Mouse (Mus musculus) embryonic facial prominence, embryonic 14.5 days (tissue): ENCODE results near the gene Hspa2. TPM values are rescaled to one million over a fixed set of nuclear protein-coding genes. Genes with fewer than 3 reads are reported as not detected.

Experiments
- ATAC-seq: fragments of 200-750 bp; cut with Nextera tagmentation; 2 replicates; pipeline ENCODE4 v1.8.0; 2017; ENCODE audit warnings: low read depth, moderate number of reproducible peaks, moderate TSS enrichment
- DNase-seq: peaks from one replicate; pipeline ENCODE4 v3.0.0-alpha.2; 2015; ENCODE audit warnings: low spot score
- H3K27ac ChIP-seq: fragments of 300-500 bp; sonication (generic); replicated peaks from 2 replicates; pipeline ENCODE4 v1.5.1; 2014; ENCODE audit warnings: low read depth, mild to moderate bottlenecking, low read length, moderate library complexity
- H3K27me3 ChIP-seq: fragments of 300-500 bp; sonication (generic); replicated peaks from 2 replicates; pipeline ENCODE4 v1.6.1; 2014; ENCODE audit warnings: low read length; ENCODE audit not compliant: control insufficient read depth, insufficient read depth
- H3K36me3 ChIP-seq: fragments of 300-500 bp; sonication (generic); 2 replicates; pipeline ENCODE4 v1.6.1; 2014; ENCODE audit warnings: low read length, mixed read lengths; ENCODE audit not compliant: control insufficient read depth, insufficient read depth
- H3K4me1 ChIP-seq: fragments of 300-500 bp; sonication (generic); 2 replicates; pipeline ENCODE4 v1.6.1; 2014; ENCODE audit warnings: antibody characterized with exemption, low read length; ENCODE audit not compliant: control insufficient read depth, insufficient read depth
- H3K4me2 ChIP-seq: fragments of 300-500 bp; sonication (generic); 2 replicates; pipeline ENCODE4 v1.6.1; 2014; ENCODE audit warnings: low read depth, mild to moderate bottlenecking, low read length, moderate library complexity, mixed read lengths
- H3K4me3 ChIP-seq: fragments of 300-500 bp; sonication (generic); 2 replicates; pipeline ENCODE4 v1.5.1; 2014; ENCODE audit warnings: low read depth, mild to moderate bottlenecking, low read length
- H3K9ac ChIP-seq: fragments of 300-500 bp; sonication (generic); 2 replicates; pipeline ENCODE4 v1.6.1; 2014; ENCODE audit warnings: low read depth, mild to moderate bottlenecking, low read length, moderate library complexity, mixed read lengths
- H3K9me3 ChIP-seq: fragments of 300-500 bp; sonication (generic); 2 replicates; pipeline ENCODE4 v1.6.1; 2016; ENCODE audit warnings: low read length; ENCODE audit not compliant: control insufficient read depth
- WGBS: fragments of 180-500 bp; shearing (Covaris S2); extraction: QIAGEN DNeasy Blood & Tissue Kit; methylation state at CpG from one replicate; pipeline ENCODE4 v1.1.7; 2014; 5-methylcytosine and 5-hydroxymethylcytosine counted together
- polyA plus RNA-seq: library from polyadenylated mRNA; unstranded; fragments of >200 nt; fragmentation: Nextera tagmentation; extraction: Ambion mirVana; gene quantifications from 2 replicates; pipeline ENCODE4 v1.2.1, GENCODE M21; 2014

The Hspa2 gene
- polyA plus RNA-seq, 1 experiment from 2014 or later: 10.9 TPM

- Histone ChIP-seq H3K9me3 (no peaks in the 10 kb centered on the region), H3K9ac (peak overlapping the region; percentile 99), H3K4me1 (peaks cover 34% of the 10 kb centered on the region), H3K27me3 (no peaks in the 10 kb centered on the region), H3K36me3 (no peaks in the 10 kb centered on the region), H3K4me2 (peak overlapping the region; percentile 82), H3K4me3 (peak overlapping the region; percentile 99), H3K27ac (peak overlapping the region; percentile 100)
- DNase-seq: peak; percentile 70
- peak; percentile 20 for ATAC-seq
- under 1% methylated on average over 13 of the region's 26 CpGs for WGBS
Observed at GRCm38 (mm10) chr12:76368790-76369205, 35.2 kb upstream of the Hspa2 start.

DNA sequence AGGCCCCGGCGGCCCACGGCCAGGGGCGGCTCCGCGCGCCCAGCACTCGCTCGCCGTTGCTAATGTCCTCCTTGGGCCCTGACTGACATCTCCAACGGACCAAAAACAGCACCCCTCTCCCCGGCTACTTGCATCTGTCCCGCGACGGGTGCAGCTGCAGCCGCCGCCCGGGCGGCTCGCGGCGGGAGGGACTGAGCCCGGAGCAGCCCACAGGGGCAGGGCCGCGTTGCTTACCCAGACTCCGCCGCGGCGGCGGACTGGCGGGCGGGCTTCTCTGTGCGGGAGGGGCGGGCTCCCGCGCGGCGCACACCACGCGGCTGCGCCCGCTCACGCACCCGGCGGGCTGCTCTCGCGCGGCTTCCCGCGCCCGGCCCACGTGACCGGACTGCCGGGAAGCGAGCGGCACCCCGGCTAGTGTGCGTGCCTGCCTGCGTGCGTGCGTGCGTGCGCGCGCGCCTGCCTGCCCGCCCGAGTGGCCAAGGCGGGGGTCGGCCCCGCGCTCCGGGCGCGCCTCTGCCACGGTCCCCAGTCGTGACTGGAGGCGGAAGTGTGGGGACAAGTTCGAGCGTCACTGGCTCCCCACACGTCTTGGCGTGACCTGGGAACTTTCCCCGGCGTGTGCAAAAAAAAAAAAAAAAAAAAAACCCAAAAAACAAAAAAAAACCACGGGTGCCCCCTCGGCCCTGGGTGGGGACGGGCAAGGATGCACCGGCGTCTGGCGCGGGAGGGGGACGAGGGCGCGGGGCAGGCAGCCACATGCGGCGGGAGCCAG, 34.6 kb upstream of the Hspa2 start, which contains the start of gene Zbtb25:
TSS of gene Zbtb25 (minus strand) at position 397 of the 772 bp plus-strand sequence.
- peak within 1 kb of the TSS; percentile 100 for H3K27ac ChIP-seq
- no peaks in the 10 kb centered on the region for H3K27me3 ChIP-seq
- H3K9ac ChIP-seq: peak within 1 kb of the TSS; percentile 99
- peaks cover 39% of the 10 kb centered on the region for H3K4me1 ChIP-seq
- WGBS: 0% methylated on average over 31 of the region's 96 CpGs
- H3K36me3 ChIP-seq: no peaks in the 10 kb centered on the region
- peak; percentile 94 for DNase-seq
- H3K9me3 ChIP-seq: no peaks in the 10 kb centered on the region
- H3K4me3 ChIP-seq: peak within 1 kb of the TSS; percentile 99
- peak; percentile 80 for ATAC-seq
- H3K4me2 ChIP-seq: peak within 1 kb of the TSS; percentile 82

DNA sequence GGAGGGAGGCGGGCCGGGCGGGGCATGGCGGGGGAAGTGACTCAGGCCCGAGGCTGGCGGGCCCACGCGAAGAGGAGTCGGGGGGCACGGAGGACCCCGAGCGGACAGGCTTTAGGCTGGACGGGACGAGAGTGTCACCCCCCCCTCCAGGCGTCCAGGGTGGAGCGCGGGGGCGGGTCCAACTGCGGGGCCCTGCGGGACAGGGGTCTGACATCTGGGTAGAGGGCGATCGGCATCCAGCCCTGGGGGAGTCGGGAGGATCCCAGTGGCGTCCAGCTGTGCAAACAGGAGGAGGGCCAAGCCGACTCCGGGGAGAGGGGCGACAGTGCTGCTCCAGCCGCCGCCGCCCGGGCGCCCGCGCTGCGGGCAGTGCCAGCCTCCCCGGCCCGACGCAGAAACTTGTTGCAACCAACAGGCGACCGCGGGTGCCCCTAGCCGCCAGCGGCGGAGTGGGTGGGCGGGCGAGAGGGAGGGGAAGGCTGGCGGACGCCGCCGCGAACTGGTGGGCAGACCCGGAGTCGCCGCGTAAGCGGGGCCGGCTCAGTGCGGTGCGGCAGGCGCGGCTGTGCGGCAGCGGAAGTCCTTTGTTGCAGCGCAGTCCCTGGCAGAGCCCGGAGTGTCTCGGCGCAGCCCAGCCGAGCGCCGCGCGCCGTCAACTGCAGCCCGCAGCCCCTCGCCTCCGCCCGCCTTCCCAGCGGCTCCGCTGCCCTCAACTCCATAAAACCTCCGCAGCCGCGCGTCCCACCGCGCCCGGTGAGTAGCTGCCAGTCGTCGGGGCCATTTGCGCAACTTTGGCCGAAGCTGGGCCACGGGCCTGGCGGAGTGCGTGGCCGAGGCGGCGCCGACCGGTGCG, 33.8 kb upstream of the Hspa2 start, which contains the start of gene Zbtb1:
TSS of gene Zbtb1 (plus strand) at position 289 of the 853 bp plus-strand sequence.
- no peaks in the 10 kb centered on the region for H3K27me3 ChIP-seq
- 0% methylated on average over 22 of the region's 99 CpGs for whole genome bisulfite sequencing
- H3K9ac ChIP-seq: peak within 1 kb of the TSS; percentile 99
- H3K27ac ChIP-seq: peak within 1 kb of the TSS; percentile 100
- H3K4me3 ChIP-seq: peak within 1 kb of the TSS; percentile 99
- H3K4me1 ChIP-seq: peaks cover 39% of the 10 kb centered on the region
- no peaks in the 10 kb centered on the region for H3K36me3 ChIP-seq
- H3K9me3 ChIP-seq: no peaks in the 10 kb centered on the region
- ATAC-seq: peak; percentile 67
- H3K4me2 ChIP-seq: peak within 1 kb of the TSS; percentile 82
- DNase-seq: peak; percentile 86

DNA sequence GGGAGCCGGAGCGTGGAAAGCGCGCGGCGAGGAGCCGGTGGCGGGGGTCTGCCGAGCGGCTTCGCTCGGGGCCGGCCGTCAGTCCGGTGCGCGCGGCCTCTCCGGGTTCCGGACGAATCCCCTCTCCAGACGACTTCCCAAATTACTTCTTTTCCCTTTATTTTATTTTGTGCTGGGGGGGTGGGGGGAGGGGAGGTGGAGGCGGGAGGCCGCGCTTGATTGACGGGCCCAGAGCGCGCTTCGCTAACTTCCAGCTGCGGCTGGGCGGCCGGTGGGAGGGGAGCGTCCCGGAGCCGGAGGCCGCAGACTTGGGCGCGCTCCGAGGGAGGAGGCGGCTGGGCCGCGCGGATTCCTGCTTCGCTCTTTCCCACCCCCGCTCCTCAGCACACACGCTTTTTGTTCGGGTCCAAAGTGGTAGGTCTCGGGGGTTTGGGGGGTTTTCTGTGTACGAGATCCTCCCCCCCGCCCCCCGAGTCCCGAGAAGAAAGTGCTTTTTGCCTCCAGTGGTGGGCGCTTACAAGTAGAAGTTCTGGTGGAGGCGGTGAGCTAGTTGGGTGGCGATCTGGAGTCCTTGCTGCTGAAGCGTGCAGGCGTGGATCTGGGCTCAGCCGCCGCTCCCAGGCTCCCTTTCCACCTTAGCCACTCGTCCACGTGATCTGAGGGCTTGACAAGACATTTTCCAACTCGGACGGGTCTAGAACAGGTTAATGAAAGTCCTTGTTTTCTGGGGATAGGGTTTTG, 33.0 kb upstream of the Hspa2 start:
- Histone ChIP-seq H3K9ac (peak overlapping the region; percentile 99), H3K27ac (peak overlapping the region; percentile 100)
- under 1% methylated on average over 48 of the region's 63 CpGs for WGBS

GRCm38 (mm10) chr12:76372046-76372445, 31.9 kb upstream of the Hspa2 start:
- Histone ChIP-seq H3K27ac (no peak overlapping the region), H3K27me3 (no peaks in the 10 kb centered on the region), H3K4me2 (peak overlapping the region; percentile 82)

More for the DNA sequence above, 33.0 kb upstream of the Hspa2 start:
- DNase-seq (peak; percentile 94), ATAC-seq (peak; percentile 70)
- H3K9me3 ChIP-seq: no peaks in the 10 kb centered on the region
- H3K27me3 ChIP-seq: no peaks in the 10 kb centered on the region
- peak overlapping the region; percentile 82 for H3K4me2 ChIP-seq
- H3K36me3 ChIP-seq: no peaks in the 10 kb centered on the region
- H3K4me3 ChIP-seq: peak overlapping the region; percentile 99
- peaks cover 39% of the 10 kb centered on the region for H3K4me1 ChIP-seq

GRCm38 (mm10) chr12:76372881-76373818, 30.8 kb upstream of the Hspa2 start:
- no peak for DNase-seq
- peak overlapping the region; percentile 82; the same call in 1 of the 2 replicates for H3K4me2 ChIP-seq

More at GRCm38 (mm10) chr12:76372046-76372445, 31.9 kb upstream of the Hspa2 start:
- H3K36me3 ChIP-seq: no peaks in the 10 kb centered on the region
- H3K9ac ChIP-seq: peak overlapping the region; percentile 99
- H3K4me1 ChIP-seq: peaks cover 36% of the 10 kb centered on the region
- 36% methylated on average over 7 of the region's 7 CpGs for WGBS
- peak overlapping the region; percentile 99 for H3K4me3 ChIP-seq
- DNase-seq: no peak
- no peaks in the 10 kb centered on the region for H3K9me3 ChIP-seq
- ATAC-seq: no peak

DNA sequence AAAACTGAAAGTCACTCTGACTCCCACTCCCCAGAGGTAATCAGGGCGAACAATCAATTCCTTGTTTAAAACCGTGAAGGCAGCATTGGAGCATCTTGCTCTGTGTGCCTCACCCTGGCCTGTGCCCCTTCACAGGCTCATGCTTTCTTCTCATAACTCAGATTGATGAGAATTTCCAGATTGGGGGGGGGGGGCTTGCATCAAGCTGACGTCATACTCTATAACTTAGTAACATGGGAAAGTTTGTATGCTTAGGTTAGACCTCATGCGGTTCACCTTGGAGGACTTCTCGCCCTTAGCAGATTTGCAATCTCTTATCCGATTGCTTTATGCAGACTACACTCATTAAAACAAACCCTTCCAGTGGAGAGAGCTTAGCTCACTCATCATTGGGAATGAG, 30.0 kb upstream of the Hspa2 start:
- H3K27ac ChIP-seq: no peak overlapping the region
- WGBS: 57% methylated on average over 6 of the region's 6 CpGs

More at GRCm38 (mm10) chr12:76372881-76373818, 30.8 kb upstream of the Hspa2 start:
- Histone ChIP-seq H3K4me3 (no peak overlapping the region), H3K36me3 (0 out of 2 replicates have a peak, but pooled peaks cover 5% of the 10 kb centered on the region), H3K9ac (no peak overlapping the region), H3K9me3 (no peaks in the 10 kb centered on the region), H3K27me3 (no peaks in the 10 kb centered on the region), H3K27ac (no peak overlapping the region), H3K4me1 (peaks cover 26% of the 10 kb centered on the region)
- no peak for ATAC-seq
- 77% methylated on average over 5 of the region's 7 CpGs for WGBS

More for the DNA sequence above, 30.0 kb upstream of the Hspa2 start:
- ATAC-seq (no peak), DNase-seq (no peak)
- 0 out of 2 replicates have a peak, but pooled peaks cover 5% of the 10 kb centered on the region for H3K36me3 ChIP-seq
- H3K27me3 ChIP-seq: no peaks in the 10 kb centered on the region
- H3K4me3 ChIP-seq: no peak overlapping the region
- no peaks in the 10 kb centered on the region for H3K9me3 ChIP-seq
- no peak overlapping the region for H3K4me2 ChIP-seq
- H3K4me1 ChIP-seq: peaks cover 24% of the 10 kb centered on the region
- no peak overlapping the region for H3K9ac ChIP-seq
